Mouse (Mus musculus) stomach, postnatal 0 days (tissue): Measurements from ENCODE around the gene Ier3. TPM values are rescaled to one million over a fixed set of nuclear protein-coding genes. Genes with fewer than 3 reads are reported as not detected.

ENCODE experiments used
- ATAC-seq: fragments of 200-750 bp; cut with Nextera tagmentation; 2 replicates; pipeline ENCODE4 v1.8.0; 2017; ENCODE audit not compliant: low FRiP score, low TSS enrichment
- DNase-seq: peaks from one replicate; pipeline ENCODE4 v3.0.0-alpha.2; 2016; ENCODE audit warnings: low spot score
- H3K27ac ChIP-seq: fragments of 300-500 bp; sonication (generic); replicated peaks from 2 replicates; pipeline ENCODE4 v1.5.1; 2014; ENCODE audit warnings: mild to moderate bottlenecking, control low read depth
- H3K27me3 ChIP-seq: fragments of 300-500 bp; sonication (generic); 2 replicates; pipeline ENCODE4 v1.6.1; 2014; ENCODE audit warnings: low read length; ENCODE audit not compliant: control insufficient read depth, insufficient read depth
- H3K36me3 ChIP-seq: fragments of 300-500 bp; sonication (generic); 2 replicates; pipeline ENCODE4 v1.6.1; 2014; ENCODE audit warnings: low read length, mixed read lengths; ENCODE audit not compliant: control insufficient read depth, insufficient read depth
- H3K4me1 ChIP-seq: fragments of 300-500 bp; sonication (generic); replicated peaks from 2 replicates; pipeline ENCODE4 v1.6.1; 2014; ENCODE audit warnings: antibody characterized with exemption; ENCODE audit not compliant: control insufficient read depth, insufficient read depth
- H3K4me2 ChIP-seq: fragments of 300-500 bp; sonication (generic); replicated peaks from 2 replicates; pipeline ENCODE4 v1.6.1; 2014; ENCODE audit warnings: low read depth, mild to moderate bottlenecking, control low read depth, moderate library complexity
- H3K4me3 ChIP-seq: fragments of 300-500 bp; sonication (generic); 2 replicates; pipeline ENCODE4 v1.5.1; 2014; ENCODE audit warnings: low read depth, low read length, control low read depth
- H3K9ac ChIP-seq: fragments of 300-500 bp; sonication (generic); 2 replicates; pipeline ENCODE4 v1.6.1; 2014; ENCODE audit warnings: mild to moderate bottlenecking, low read length, control low read depth, mixed read lengths
- H3K9me3 ChIP-seq: fragments of 300-500 bp; sonication (generic); 2 replicates; pipeline ENCODE4 v1.6.1; 2016; ENCODE audit warnings: low read length; ENCODE audit not compliant: control insufficient read depth
- CTCF ChIP-seq: IDR thresholded peaks from 2 replicates; pipeline ENCODE4 v1.5.1; 2016; ENCODE audit warnings: antibody characterized with exemption, low read depth, mild to moderate bottlenecking, moderate library complexity
- EP300 ChIP-seq: optimal IDR thresholded peaks from 2 replicates; pipeline ENCODE3; 2016; ENCODE audit warnings: antibody characterized with exemption
- WGBS: fragments of 180-500 bp; shearing (Covaris S2); extraction: QIAGEN DNeasy Blood & Tissue Kit; methylation state at CpG from one replicate; pipeline ENCODE4 v1.1.7; 2014; 5-methylcytosine and 5-hydroxymethylcytosine counted together
- polyA plus RNA-seq: library from polyadenylated mRNA; unstranded; fragments of >200 nt; fragmentation: Nextera tagmentation; extraction: Ambion mirVana; gene quantifications from 2 replicates; pipeline ENCODE4 v1.2.1, GENCODE M21; 2015

The Ier3 gene
- polyA plus RNA-seq, 1 experiment from 2014 or later: 74.8 TPM

GRCm38 (mm10) chr17:35782398-35782797 lies 39.1 kb upstream of the Ier3 start:
- DNase-seq: no peak
- Histone ChIP-seq H3K4me3 (no peak overlapping the region), H3K36me3 (no peaks in the 10 kb centered on the region), H3K9me3 (no peaks in the 10 kb centered on the region), H3K4me2 (no peak overlapping the region), H3K27me3 (no peaks in the 10 kb centered on the region), H3K27ac (no peak overlapping the region), H3K4me1 (peaks cover 8% of the 10 kb centered on the region; the same call in 1 of the 2 replicates), H3K9ac (no peak overlapping the region)
- no peak for ATAC-seq
- 76% methylated on average over 2 of the region's 2 CpGs for WGBS
- TF ChIP-seq EP300 (no peak), CTCF (peak; percentile 53)

DNA sequence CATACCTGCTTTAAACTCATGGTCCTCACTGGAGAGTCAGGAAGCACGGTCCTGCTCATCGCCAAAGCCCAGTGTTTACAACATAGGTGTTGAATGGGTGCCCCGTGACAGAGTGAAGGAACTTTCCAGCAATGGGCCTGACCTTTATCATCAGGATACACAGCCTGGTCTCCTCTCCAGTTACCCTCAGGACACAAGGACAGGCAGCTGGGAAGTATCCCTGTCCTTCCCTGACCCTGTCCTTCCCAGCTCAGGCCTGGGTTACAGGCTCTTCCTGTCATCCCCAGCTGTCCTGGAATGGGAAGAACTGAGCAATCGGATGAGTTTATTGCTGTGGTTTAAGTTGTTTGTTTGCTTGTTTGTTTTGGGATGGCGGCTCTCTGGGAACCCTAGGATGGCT lies 38.6 kb upstream of the Ier3 start:
- Histone ChIP-seq H3K27me3 (no peaks in the 10 kb centered on the region), H3K4me2 (no peak overlapping the region), H3K4me3 (no peak overlapping the region), H3K9me3 (no peaks in the 10 kb centered on the region), H3K27ac (no peak overlapping the region), H3K36me3 (no peaks in the 10 kb centered on the region), H3K9ac (no peak overlapping the region), H3K4me1 (peaks cover 8% of the 10 kb centered on the region; the same call in 1 of the 2 replicates)
- TF ChIP-seq CTCF: no peak
- TF ChIP-seq EP300: no peak
- 82% methylated on average over 5 of the region's 5 CpGs for WGBS
- DNase-seq (no peak), ATAC-seq (no peak)

DNA sequence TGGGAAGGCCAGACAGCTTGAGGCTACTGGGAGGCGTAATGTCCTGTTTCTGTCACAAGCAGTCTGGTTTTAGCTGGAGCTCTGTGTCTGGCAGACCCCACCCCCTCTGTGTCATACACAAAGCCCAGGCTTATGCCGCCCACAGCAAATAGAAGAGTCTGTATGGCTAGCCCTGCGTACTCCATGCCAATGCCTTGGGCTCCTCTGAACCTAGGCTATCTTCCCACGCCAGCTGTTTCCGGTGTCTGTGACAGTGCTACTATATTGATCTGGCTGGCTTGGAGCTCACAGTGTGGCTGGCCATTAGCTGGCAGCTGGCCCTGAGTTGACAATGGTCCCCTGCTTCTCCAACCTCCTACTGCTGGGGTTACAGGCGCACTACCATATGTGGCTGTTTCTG lies 37.5 kb upstream of the Ier3 start:
- H3K27me3 ChIP-seq: no peaks in the 10 kb centered on the region
- 74% methylated on average over 6 of the region's 6 CpGs for WGBS
- H3K9ac ChIP-seq: no peak overlapping the region
- DNase-seq (no peak), ATAC-seq (peak; percentile 60)
- TF ChIP-seq EP300 (no peak), CTCF (no peak)
- H3K27ac ChIP-seq: no peak overlapping the region
- H3K4me2 ChIP-seq: no peak overlapping the region
- H3K4me1 ChIP-seq: peaks cover 8% of the 10 kb centered on the region; the same call in 1 of the 2 replicates
- H3K36me3 ChIP-seq: no peaks in the 10 kb centered on the region
- no peak overlapping the region for H3K4me3 ChIP-seq
- no peaks in the 10 kb centered on the region for H3K9me3 ChIP-seq

DNA sequence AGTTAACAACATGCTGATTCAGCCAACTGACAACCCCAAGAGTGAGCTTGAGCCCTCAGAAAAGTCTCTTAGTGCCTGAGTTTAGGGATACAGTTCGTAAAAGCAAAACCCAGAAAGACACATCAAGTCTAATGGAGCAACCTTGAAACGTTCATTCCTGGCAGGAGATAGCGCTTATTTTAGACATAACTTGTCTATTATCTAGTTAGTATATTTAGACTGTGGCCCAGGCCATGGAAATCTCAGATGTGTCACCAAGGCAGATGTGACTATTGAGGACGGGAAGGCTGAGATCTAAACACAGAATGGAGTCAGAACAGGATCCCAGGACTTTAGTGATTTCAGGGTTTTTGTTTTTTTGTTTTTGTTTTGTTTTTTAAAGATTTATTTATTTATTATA lies 36.3 kb upstream of the Ier3 start:
- H3K4me1 ChIP-seq: no peaks in the 10 kb centered on the region
- no peak overlapping the region for H3K4me3 ChIP-seq
- no peaks in the 10 kb centered on the region for H3K27me3 ChIP-seq
- TF ChIP-seq CTCF (no peak), EP300 (no peak)
- 73% methylated on average over 4 of the region's 4 CpGs for WGBS
- H3K9me3 ChIP-seq: no peaks in the 10 kb centered on the region
- no peak for ATAC-seq
- no peak overlapping the region for H3K27ac ChIP-seq
- H3K9ac ChIP-seq: no peak overlapping the region
- H3K4me2 ChIP-seq: no peak overlapping the region
- no peaks in the 10 kb centered on the region for H3K36me3 ChIP-seq
- no peak for DNase-seq

DNA sequence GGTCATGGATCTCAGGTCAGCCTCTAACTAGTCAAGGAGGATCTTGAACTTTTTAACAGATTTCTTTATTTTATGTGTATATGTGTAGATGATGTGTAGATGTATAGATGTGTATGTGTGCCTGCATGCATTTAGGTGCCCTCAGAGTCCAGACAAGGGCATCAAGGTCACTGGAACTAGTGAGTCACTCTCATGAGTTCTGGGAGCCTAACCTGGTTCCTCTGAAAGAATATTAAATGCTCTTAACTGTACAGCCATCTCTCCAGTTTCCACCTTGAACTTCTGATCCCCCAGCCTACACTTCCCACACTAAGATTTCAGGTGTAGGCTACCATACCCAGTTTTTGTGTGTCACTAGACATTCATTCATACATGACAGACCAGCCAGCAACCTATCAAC lies 34.0 kb upstream of the Ier3 start:
- Histone ChIP-seq H3K4me1 (no peaks in the 10 kb centered on the region), H3K9me3 (no peaks in the 10 kb centered on the region), H3K27ac (no peak overlapping the region), H3K36me3 (no peaks in the 10 kb centered on the region), H3K9ac (no peak overlapping the region), H3K4me3 (no peak overlapping the region), H3K4me2 (no peak overlapping the region), H3K27me3 (no peaks in the 10 kb centered on the region)
- DNase-seq: no peak
- TF ChIP-seq CTCF (no peak), EP300 (no peak)
- ATAC-seq: no peak

GRCm38 (mm10) chr17:35788025-35788424 lies 33.5 kb upstream of the Ier3 start:
- Histone ChIP-seq H3K27me3 (no peaks in the 10 kb centered on the region), H3K4me2 (no peak overlapping the region), H3K4me3 (no peak overlapping the region), H3K27ac (no peak overlapping the region), H3K4me1 (no peaks in the 10 kb centered on the region), H3K36me3 (no peaks in the 10 kb centered on the region), H3K9me3 (no peaks in the 10 kb centered on the region), H3K9ac (no peak overlapping the region)
- 83% methylated on average over 3 of the region's 3 CpGs for WGBS
- TF ChIP-seq EP300: no peak
- TF ChIP-seq CTCF: no peak
- ATAC-seq (no peak), DNase-seq (no peak)
